Mouse (Mus musculus): ENCODE measurements around the gene Brk1. TPM values are rescaled to one million over a fixed set of nuclear protein-coding genes. Genes with fewer than 3 reads are reported as not detected.
A peak's percentile ranks its signal among the peaks of the same experiment; 100 is the strongest.

Gene Brk1
- total and polyA plus RNA-seq, 3 experiments: 112 to 245 (median 142) TPM

DNA sequence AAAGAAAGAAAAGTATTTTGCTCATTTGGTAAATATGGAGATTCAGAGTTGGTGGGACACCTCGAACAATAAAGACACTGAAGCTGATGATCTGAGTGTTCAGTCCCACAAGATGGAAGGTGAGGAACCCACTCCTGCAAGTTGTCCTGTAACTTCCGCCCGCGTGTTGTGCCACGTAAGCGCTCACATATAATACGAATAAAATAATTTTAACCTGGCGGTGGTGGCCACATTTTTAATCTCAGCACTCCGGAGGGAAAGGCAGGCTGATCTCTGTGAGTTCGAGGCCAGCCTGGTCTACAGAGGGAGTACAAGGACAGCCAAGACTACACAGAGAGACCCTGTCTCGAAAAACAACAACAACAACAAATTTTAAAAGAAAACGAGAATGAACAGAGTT is 579 bp upstream of the Brk1 start:
- H3K9ac ChIP-seq (ENCODE audit: insufficient read depth, low read depth): peak overlapping the region; percentile 81; the same call in 1 of the 2 replicates
- peaks cover 42% of the 10 kb centered on the region for H3K79me2 ChIP-seq (replicated peaks; ENCODE audit: control insufficient read depth, extremely low read depth, insufficient read depth, poor library complexity, severe bottlenecking)
- H3K4me3 ChIP-seq (replicated peaks in 1 of 3; ENCODE audit: low read depth in 2 of 3, low read length in 2 of 3, poor library complexity in 1 of 3): peak overlapping the region; percentile 37 to 98 (median 95)
- H3K4me2 ChIP-seq (ENCODE audit: insufficient read depth, low read depth, poor library complexity, severe bottlenecking): no peak overlapping the region
- H3K36me3 ChIP-seq (replicated peaks in 1 of 2; ENCODE audit: control insufficient read depth in 1 of 2, insufficient read depth in 1 of 2, low read length in 1 of 2): peaks cover 11 to 41% of the 10 kb centered on the region in 2 experiments
- TF ChIP-seq E2F4 (IDR thresholded peaks at IDR 0.05; ENCODE audit: insufficient replicate concordance, low read depth, low read length) (no peak), MEF2A (IDR thresholded peaks at IDR 0.05; ENCODE audit: borderline replicate concordance, low read depth, low read length) (no peak), JUN (IDR thresholded peaks at IDR 0.05; ENCODE audit: insufficient read depth, low read depth, low read length) (no peak), HCFC1 (IDR thresholded peaks at IDR 0.05; ENCODE audit: low read depth, low read length) (no peak), NRF1 (IDR thresholded peaks at IDR 0.05; ENCODE audit: low read depth, low read length) (no peak), ELF1 (IDR thresholded peaks at IDR 0.05; ENCODE audit: low read depth, low read length) (no peak), USF2 (conservative IDR thresholded peaks at IDR 0.05; ENCODE audit: low read depth, low read length) (no peak), ZC3H11A (IDR thresholded peaks at IDR 0.05; ENCODE audit: low read depth, low read length) (no peak)
- no peaks in the 10 kb centered on the region for H3K27me3 ChIP-seq (replicated peaks)
- no peaks in the 10 kb centered on the region for H3K9me3 ChIP-seq (replicated peaks; ENCODE audit: low read length)
- no peak for DNase-seq (ENCODE audit: extremely low read depth)
- in situ Hi-C loops (cut with MboI; ENCODE audit: low pct_ligation_motif_present, low pct_unique_long_range_greater_than_20kb, low sequenced_read_pairs): no loop called here
- peaks cover 9 to 19% of the 10 kb centered on the region in 2 experiments; a peak in 3 of 4 replicates for H3K4me1 ChIP-seq (ENCODE audit: control insufficient read depth in 1 of 2, insufficient read depth in 2 of 2)
- H3K27ac ChIP-seq (ENCODE audit: insufficient read depth, low read depth): no peak overlapping the region
- dilution Hi-C loops (cut with MboI; ENCODE audit: extremely low pct_ligation_motif_present, extremely low pct_unique_long_range_greater_than_20kb, low sequenced_read_pairs): no loop called here

DNA sequence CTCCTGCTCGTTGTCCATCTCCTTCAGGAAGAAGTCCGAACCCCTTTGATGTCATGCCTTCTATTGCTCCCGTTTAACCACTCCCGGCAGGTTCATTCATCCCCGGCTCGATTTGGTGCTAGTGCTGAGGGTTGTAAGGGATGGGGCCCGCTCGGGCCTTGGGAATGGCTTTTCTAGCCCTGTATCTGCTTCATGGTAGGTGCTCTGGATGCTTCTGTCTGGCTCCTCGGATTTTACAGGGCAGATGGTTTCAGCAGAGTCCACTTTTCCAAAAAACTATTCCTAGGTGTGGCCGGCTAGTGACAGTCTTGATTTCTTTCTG is 613 bp downstream of the Brk1 start:
- peak; percentile 20 for DNase-seq (ENCODE audit: extremely low read depth)
- Histone ChIP-seq H3K9ac (ENCODE audit: insufficient read depth, low read depth) (peak overlapping the region; percentile 81), H3K4me1 (ENCODE audit: control insufficient read depth in 1 of 2, insufficient read depth in 2 of 2) (peaks cover 9 to 19% of the 10 kb centered on the region in 2 experiments; a peak in 3 of 4 replicates), H3K27me3 (replicated peaks) (no peaks in the 10 kb centered on the region), H3K9me3 (replicated peaks; ENCODE audit: low read length) (no peaks in the 10 kb centered on the region), H3K4me3 (replicated peaks in 1 of 3; ENCODE audit: low read depth in 2 of 3, low read length in 2 of 3, poor library complexity in 1 of 3) (peak overlapping the region; percentile 95 to 98 (median 96)), H3K36me3 (replicated peaks in 1 of 2; ENCODE audit: control insufficient read depth in 1 of 2, insufficient read depth in 1 of 2, low read length in 1 of 2) (peaks cover 7 to 42% of the 10 kb centered on the region in 2 experiments), H3K4me2 (ENCODE audit: insufficient read depth, low read depth, poor library complexity, severe bottlenecking) (peak overlapping the region; percentile 94), H3K27ac (ENCODE audit: insufficient read depth, low read depth) (peak overlapping the region; percentile 54), H3K79me2 (replicated peaks; ENCODE audit: control insufficient read depth, extremely low read depth, insufficient read depth, poor library complexity, severe bottlenecking) (peaks cover 49% of the 10 kb centered on the region)
- in situ Hi-C loops (cut with MboI; ENCODE audit: low pct_ligation_motif_present, low pct_unique_long_range_greater_than_20kb, low sequenced_read_pairs): no loop called here
- TF ChIP-seq MXI1 (IDR thresholded peaks at IDR 0.05; ENCODE audit: low read depth, low read length) (no peak), SIN3A (IDR thresholded peaks at IDR 0.05; ENCODE audit: low read length) (peak; percentile 31; the same call in 1 of the 2 replicates)
- dilution Hi-C loops (cut with MboI; ENCODE audit: extremely low pct_ligation_motif_present, extremely low pct_unique_long_range_greater_than_20kb, low sequenced_read_pairs): no loop called here

DNA sequence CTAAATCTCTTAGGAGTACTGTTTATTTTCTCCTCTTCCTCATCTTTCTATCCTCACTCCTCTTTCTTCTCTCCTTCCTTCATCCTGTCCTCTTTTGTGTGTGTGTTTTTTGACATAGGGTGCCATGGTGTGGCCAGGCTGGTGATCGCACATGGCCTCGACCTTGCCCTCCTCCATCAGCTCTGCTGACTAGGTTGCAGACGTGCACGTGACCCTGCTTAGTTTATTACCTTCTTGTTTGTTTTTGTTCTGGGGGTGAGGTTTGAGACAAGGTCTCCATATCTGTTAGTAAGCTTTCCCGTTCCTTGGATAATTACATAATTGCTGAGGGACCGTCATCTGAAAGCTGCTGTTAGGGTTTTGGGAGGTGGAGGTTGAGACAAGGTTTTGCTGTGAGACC is 4.3 kb downstream of the Brk1 start:
- peaks cover 9 to 19% of the 10 kb centered on the region in 2 experiments; a peak in 3 of 4 replicates for H3K4me1 ChIP-seq (ENCODE audit: control insufficient read depth in 1 of 2, insufficient read depth in 2 of 2)
- no peak overlapping the region for H3K4me2 ChIP-seq (ENCODE audit: insufficient read depth, low read depth, poor library complexity, severe bottlenecking)
- no peak for DNase-seq (ENCODE audit: extremely low read depth)
- H3K27ac ChIP-seq (ENCODE audit: insufficient read depth, low read depth): no peak overlapping the region
- H3K27me3 ChIP-seq (replicated peaks): no peaks in the 10 kb centered on the region
- in situ Hi-C loops (cut with MboI; ENCODE audit: low pct_ligation_motif_present, low pct_unique_long_range_greater_than_20kb, low sequenced_read_pairs): no loop called here
- H3K79me2 ChIP-seq (replicated peaks; ENCODE audit: control insufficient read depth, extremely low read depth, insufficient read depth, poor library complexity, severe bottlenecking): peaks cover 68% of the 10 kb centered on the region
- TF ChIP-seq POLR2A (IDR thresholded peaks at IDR 0.05; ENCODE audit: low read depth, low read length) (no peak), ZMIZ1 (IDR thresholded peaks at IDR 0.05; ENCODE audit: low read depth, low read length) (no peak), E2F4 (IDR thresholded peaks at IDR 0.05; ENCODE audit: insufficient replicate concordance, low read depth, low read length) (no peak), POLR2AphosphoS2 (IDR thresholded peaks at IDR 0.05; ENCODE audit: low read depth, low read length) (no peak), ZC3H11A (IDR thresholded peaks at IDR 0.05; ENCODE audit: low read depth, low read length) (no peak), CHD1 (IDR thresholded peaks at IDR 0.05; ENCODE audit: low read depth, low read length) (no peak), ZNF384 (IDR thresholded peaks at IDR 0.05; ENCODE audit: low read depth, low read length) (no peak), ELF1 (IDR thresholded peaks at IDR 0.05; ENCODE audit: low read depth, low read length) (no peak), MAZ (IDR thresholded peaks at IDR 0.05; ENCODE audit: low read depth, low read length) (no peak), TCF12 (IDR thresholded peaks at IDR 0.05; ENCODE audit: low read depth, low read length) (no peak), GABPA (IDR thresholded peaks at IDR 0.05; ENCODE audit: insufficient replicate concordance, low read depth, low read length) (no peak)
- peaks cover 2% of the 10 kb centered on the region for H3K9me3 ChIP-seq (replicated peaks; ENCODE audit: low read length)
- peaks cover 17 to 72% of the 10 kb centered on the region in 2 experiments for H3K36me3 ChIP-seq (replicated peaks in 1 of 2; ENCODE audit: control insufficient read depth in 1 of 2, insufficient read depth in 1 of 2, low read length in 1 of 2)
- no peak overlapping the region for H3K4me3 ChIP-seq (replicated peaks in 1 of 3; ENCODE audit: low read depth in 2 of 3, low read length in 2 of 3, poor library complexity in 1 of 3)
- no peak overlapping the region for H3K9ac ChIP-seq (ENCODE audit: insufficient read depth, low read depth)
- dilution Hi-C loops (cut with MboI; ENCODE audit: extremely low pct_ligation_motif_present, extremely low pct_unique_long_range_greater_than_20kb, low sequenced_read_pairs): no loop called here
